Mouse (Mus musculus) midbrain, embryonic 14.5 days (tissue): Measurements from ENCODE around the gene Gls2. TPM values are rescaled to one million over a fixed set of nuclear protein-coding genes. Genes with fewer than 3 reads are reported as not detected.
A peak's percentile ranks its signal among the peaks of the same experiment; 100 is the strongest.

Experiments
- ATAC-seq: fragments of 200-750 bp; cut with Nextera tagmentation; 2 replicates; pipeline ENCODE4 v1.8.0; 2017; ENCODE audit warnings: moderate number of reproducible peaks, moderate library complexity; ENCODE audit not compliant: low FRiP score, low TSS enrichment
- DNase-seq: peaks from one replicate; pipeline ENCODE4 v3.0.0-alpha.2; 2015
- H3K27ac ChIP-seq: fragments of 300-500 bp; sonication (generic); replicated peaks from 2 replicates; pipeline ENCODE4 v1.5.1; 2014; ENCODE audit warnings: mild to moderate bottlenecking, low read depth, low read length, moderate library complexity
- H3K27me3 ChIP-seq: fragments of 300-500 bp; sonication (generic); 2 replicates; pipeline ENCODE4 v1.6.1; 2014; ENCODE audit warnings: low read length, control low read depth, mixed read lengths; ENCODE audit not compliant: control insufficient read depth, insufficient read depth
- H3K36me3 ChIP-seq: fragments of 300-500 bp; sonication (generic); 2 replicates; pipeline ENCODE4 v1.6.1; 2014; ENCODE audit warnings: low read length, control low read depth; ENCODE audit not compliant: control insufficient read depth, insufficient read depth
- H3K4me1 ChIP-seq: fragments of 300-500 bp; sonication (generic); 2 replicates; pipeline ENCODE4 v1.6.1; 2014; ENCODE audit warnings: mild to moderate bottlenecking, antibody characterized with exemption, low read length, control low read depth; ENCODE audit not compliant: control insufficient read depth, insufficient read depth
- H3K4me2 ChIP-seq: fragments of 300-500 bp; sonication (generic); 2 replicates; pipeline ENCODE4 v1.6.1; 2014; ENCODE audit warnings: mild to moderate bottlenecking, low read length, moderate library complexity
- H3K4me3 ChIP-seq: fragments of 300-500 bp; sonication (generic); replicated peaks from 2 replicates; pipeline ENCODE4 v1.5.1; 2014; ENCODE audit warnings: low read depth, low read length
- H3K9ac ChIP-seq: fragments of 300-500 bp; sonication (generic); replicated peaks from 2 replicates; pipeline ENCODE4 v1.6.1; 2014; ENCODE audit warnings: mild to moderate bottlenecking, low read length, moderate library complexity
- H3K9me3 ChIP-seq: fragments of 300-500 bp; sonication (generic); 2 replicates; pipeline ENCODE4 v1.6.1; 2016; ENCODE audit warnings: low read length, control low read depth, mixed read lengths; ENCODE audit not compliant: control insufficient read depth
- WGBS: fragments of 180-500 bp; shearing (Covaris S2); extraction: QIAGEN DNeasy Blood & Tissue Kit; methylation state at CpG from one replicate; pipeline ENCODE4 v1.1.7; 2014; 5-methylcytosine and 5-hydroxymethylcytosine counted together
- polyA plus RNA-seq: library from polyadenylated mRNA; unstranded; fragments of >200 nt; fragmentation: Nextera tagmentation; extraction: Ambion mirVana; gene quantifications from 2 replicates; pipeline ENCODE4 v1.2.1, GENCODE M21; 2014

Gls2 gene
- polyA plus RNA-seq, 1 experiment from 2014 or later = 0.70 TPM

GRCm38 (mm10) chr10:128218387-128219117 lies 24.3 kb downstream of the Gls2 start:
- no peaks in the 10 kb centered on the region for H3K36me3 ChIP-seq
- 94% methylated on average over 18 of the region's 18 CpGs for WGBS
- no peak overlapping the region for H3K4me2 ChIP-seq
- DNase-seq (no peak), ATAC-seq (no peak)
- H3K27me3 ChIP-seq = no peaks in the 10 kb centered on the region
- H3K4me1 ChIP-seq = no peaks in the 10 kb centered on the region
- H3K9ac ChIP-seq = no peak overlapping the region
- H3K27ac ChIP-seq = no peak overlapping the region
- H3K4me3 ChIP-seq = no peak overlapping the region
- no peaks in the 10 kb centered on the region for H3K9me3 ChIP-seq

DNA sequence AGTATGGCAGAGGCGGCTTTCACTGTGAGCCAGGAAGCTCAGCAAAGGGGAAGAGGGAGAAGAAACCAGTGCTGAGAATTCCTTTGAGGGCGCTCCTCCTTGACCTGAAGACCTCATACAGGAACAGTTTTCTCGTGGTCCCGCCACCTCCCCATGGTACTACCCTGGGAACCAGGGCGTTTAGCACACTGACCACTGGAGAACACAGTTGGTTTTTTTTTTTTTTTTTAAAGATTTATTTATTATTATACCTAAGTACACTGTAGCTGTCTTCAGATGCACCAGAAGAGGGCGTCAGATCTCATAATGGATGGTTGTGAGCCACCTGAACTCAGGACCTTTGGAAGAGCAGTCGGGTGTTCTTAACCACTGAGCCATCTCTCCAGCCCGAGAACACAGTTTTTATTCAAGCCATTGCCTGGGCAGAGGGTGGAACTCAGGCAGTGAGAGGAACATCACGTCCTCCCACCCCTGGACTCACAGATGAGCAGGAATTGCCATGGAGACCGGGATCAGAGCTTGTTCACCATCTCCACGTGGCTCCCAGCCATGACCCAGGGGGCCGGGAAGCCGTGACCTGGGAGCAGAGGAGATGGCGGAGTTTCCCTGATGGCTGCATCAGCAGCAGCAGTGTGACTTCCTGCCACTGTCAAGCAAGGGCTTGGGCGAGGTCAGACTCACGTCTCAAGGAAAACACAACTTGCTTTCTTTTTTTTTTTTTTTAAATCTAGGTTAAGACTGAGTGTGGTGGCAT lies 27.5 kb downstream of the Gls2 start:
- Histone ChIP-seq H3K27me3 (no peaks in the 10 kb centered on the region), H3K9me3 (no peaks in the 10 kb centered on the region), H3K4me3 (no peak overlapping the region), H3K36me3 (no peaks in the 10 kb centered on the region), H3K9ac (no peak overlapping the region), H3K4me2 (no peak overlapping the region), H3K4me1 (no peaks in the 10 kb centered on the region), H3K27ac (no peak overlapping the region)
- ATAC-seq (no peak), DNase-seq (no peak)
- 67% methylated on average over 16 of the region's 16 CpGs for WGBS

- no peak overlapping the region for H3K27ac ChIP-seq
- no peaks in the 10 kb centered on the region for H3K36me3 ChIP-seq
- H3K27me3 ChIP-seq = no peaks in the 10 kb centered on the region
- no peak overlapping the region for H3K4me2 ChIP-seq
- H3K9ac ChIP-seq = no peak overlapping the region; the same call in 1 of the 2 replicates
- H3K4me1 ChIP-seq = no peaks in the 10 kb centered on the region
- no peak overlapping the region for H3K4me3 ChIP-seq
- DNase-seq (no peak), ATAC-seq (no peak)
- H3K9me3 ChIP-seq = no peaks in the 10 kb centered on the region
- WGBS = 39% methylated on average over 5 of the region's 5 CpGs
Observed at GRCm38 (mm10) chr10:128225064-128225463, 30.8 kb downstream of the Gls2 start.

DNA sequence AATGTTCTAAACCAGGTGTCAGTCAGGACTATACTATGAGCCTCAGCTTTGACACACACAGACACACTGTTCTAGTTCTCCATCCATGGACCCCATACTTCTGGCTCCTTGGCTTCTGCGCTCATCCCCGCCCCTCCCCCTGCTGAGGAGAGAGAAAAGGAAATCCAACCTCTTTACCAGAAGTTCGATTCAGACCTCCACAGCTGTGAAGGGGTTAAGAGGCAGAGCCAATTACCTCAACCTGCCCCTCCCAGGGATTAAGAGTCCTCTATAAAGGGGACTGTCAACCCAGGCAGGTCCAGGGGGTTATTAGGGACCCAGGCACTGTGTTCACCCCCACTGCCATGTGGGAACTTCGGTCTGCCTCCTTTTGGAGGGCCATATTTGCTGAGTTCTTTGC lies 31.3 kb downstream of the Gls2 start, which contains the start of gene Mip:
Gene Mip, plus strand, starts transcription at position 301 of the 400 bp plus-strand sequence.
- DNase-seq (no peak), ATAC-seq (no peak)
- Histone ChIP-seq H3K4me3 (no peak within 1 kb of the TSS), H3K36me3 (no peaks in the 10 kb centered on the region), H3K27me3 (no peaks in the 10 kb centered on the region), H3K9ac (no peak within 1 kb of the TSS; the same call in 1 of the 2 replicates), H3K27ac (no peak within 1 kb of the TSS), H3K9me3 (no peaks in the 10 kb centered on the region), H3K4me2 (no peak within 1 kb of the TSS), H3K4me1 (no peaks in the 10 kb centered on the region)
- WGBS = 31% methylated on average over 4 of the region's 4 CpGs

- Histone ChIP-seq H3K9ac (no peak overlapping the region), H3K4me1 (no peaks in the 10 kb centered on the region), H3K36me3 (no peaks in the 10 kb centered on the region), H3K9me3 (no peaks in the 10 kb centered on the region), H3K27me3 (no peaks in the 10 kb centered on the region), H3K27ac (no peak overlapping the region), H3K4me2 (no peak overlapping the region), H3K4me3 (no peak overlapping the region)
- WGBS = 89% methylated on average over 9 of the region's 9 CpGs
- no peak for ATAC-seq
- DNase-seq = no peak
Observed at GRCm38 (mm10) chr10:128227592-128227991, 33.3 kb downstream of the Gls2 start.

GRCm38 (mm10) chr10:128228009-128228408 lies 33.8 kb downstream of the Gls2 start:
- 95% methylated on average over 8 of the region's 8 CpGs for WGBS
- no peak overlapping the region for H3K27ac ChIP-seq

GRCm38 (mm10) chr10:128230582-128230981 lies 36.3 kb downstream of the Gls2 start:
- no peak overlapping the region for H3K4me2 ChIP-seq
- 86% methylated on average over 12 of the region's 12 CpGs for WGBS

More at GRCm38 (mm10) chr10:128228009-128228408, 33.8 kb downstream of the Gls2 start:
- no peak overlapping the region for H3K4me2 ChIP-seq
- H3K36me3 ChIP-seq = no peaks in the 10 kb centered on the region
- no peaks in the 10 kb centered on the region for H3K27me3 ChIP-seq
- peaks cover 3% of the 10 kb centered on the region; the same call in 1 of the 2 replicates for H3K4me1 ChIP-seq
- DNase-seq (no peak), ATAC-seq (no peak)
- no peak overlapping the region for H3K9ac ChIP-seq
- H3K9me3 ChIP-seq = no peaks in the 10 kb centered on the region
- no peak overlapping the region for H3K4me3 ChIP-seq

DNA sequence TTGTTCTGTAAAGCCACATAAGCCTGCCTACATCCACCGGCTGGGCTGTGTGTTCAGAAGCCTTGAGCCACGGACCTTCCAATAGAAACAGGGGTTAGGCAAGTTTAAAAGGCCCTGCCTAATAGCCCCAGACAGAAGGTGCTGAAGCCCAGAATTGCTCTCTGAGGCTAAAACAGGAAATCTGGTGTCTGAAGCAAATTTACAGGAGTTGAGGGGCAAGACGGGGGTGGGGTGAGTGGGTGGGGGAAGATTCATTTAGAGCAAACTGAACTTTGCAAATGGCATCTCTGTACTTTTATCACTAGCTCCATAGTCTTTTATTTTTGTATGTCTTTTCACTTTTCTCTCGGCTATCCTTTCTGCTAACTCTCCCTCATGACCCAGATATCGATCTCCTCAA lies 36.9 kb downstream of the Gls2 start:
- 21% methylated on average over 5 of the region's 5 CpGs for WGBS
- Histone ChIP-seq H3K27ac (no peak overlapping the region), H3K4me2 (peak overlapping the region; percentile 65)

More at GRCm38 (mm10) chr10:128230582-128230981, 36.3 kb downstream of the Gls2 start:
- DNase-seq (no peak), ATAC-seq (no peak)
- H3K9me3 ChIP-seq = no peaks in the 10 kb centered on the region
- no peaks in the 10 kb centered on the region for H3K36me3 ChIP-seq
- no peaks in the 10 kb centered on the region for H3K27me3 ChIP-seq
- H3K4me3 ChIP-seq = no peak overlapping the region
- H3K27ac ChIP-seq = no peak overlapping the region
- peaks cover 3% of the 10 kb centered on the region; the same call in 1 of the 2 replicates for H3K4me1 ChIP-seq
- H3K9ac ChIP-seq = no peak overlapping the region

More for the DNA sequence above, 36.9 kb downstream of the Gls2 start:
- Histone ChIP-seq H3K9me3 (no peaks in the 10 kb centered on the region), H3K27me3 (no peaks in the 10 kb centered on the region), H3K4me1 (peaks cover 3% of the 10 kb centered on the region; the same call in 1 of the 2 replicates), H3K4me3 (peak overlapping the region; percentile 70), H3K9ac (no peak overlapping the region), H3K36me3 (no peaks in the 10 kb centered on the region)
- DNase-seq (no peak), ATAC-seq (no peak)
